Mouse (Mus musculus): ENCODE measurements around the gene Bloc1s2.

Bloc1s2 gene

DNA sequence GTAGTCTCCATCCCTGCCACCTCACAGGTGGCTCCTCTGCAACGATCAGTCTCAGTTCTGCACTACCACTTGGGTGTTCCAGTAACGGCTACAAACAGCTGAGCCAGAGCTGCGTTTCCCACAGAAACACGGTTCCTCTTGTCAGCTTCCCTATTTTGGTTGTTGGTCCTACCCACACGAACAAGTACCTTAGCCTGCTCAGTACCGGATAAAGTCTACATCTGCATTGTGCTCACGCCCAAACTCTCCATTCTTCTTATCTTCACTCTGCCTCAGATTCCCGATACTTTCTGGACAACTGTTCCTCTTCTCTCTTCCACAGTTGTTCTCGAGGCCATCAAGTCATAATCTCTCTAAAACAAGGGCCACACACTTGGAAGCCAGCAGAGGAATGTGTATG lies 1.9 kb downstream of the Bloc1s2 start:
- no peak for TF ChIP-seq GATA4 (IDR thresholded peaks at IDR 0.05; ENCODE audit: insufficient replicate concordance, low read length)

DNA sequence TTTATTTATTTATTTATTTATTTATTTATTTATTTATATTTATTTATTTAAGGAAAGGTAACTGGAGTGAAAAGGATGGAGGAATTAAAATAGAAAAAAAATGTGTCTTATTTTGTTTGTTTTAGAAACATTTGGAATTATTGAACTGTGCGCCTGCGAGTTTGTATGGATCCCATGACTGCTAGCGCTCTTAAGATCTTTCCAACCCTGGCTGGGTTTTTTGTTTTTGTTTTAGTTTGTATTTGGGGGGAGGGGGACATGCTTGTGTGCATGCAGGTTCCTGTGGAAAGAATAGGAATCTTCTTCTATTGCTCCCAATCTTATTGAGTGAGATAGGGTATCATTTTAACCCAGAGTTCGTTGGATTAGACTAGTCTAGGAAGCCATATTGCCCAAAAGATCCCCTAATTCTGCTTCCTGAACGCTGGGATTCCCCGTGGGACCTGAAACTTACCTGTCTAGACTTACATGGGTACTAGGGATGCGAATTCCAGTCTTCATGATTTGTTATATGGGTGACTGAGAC lies 10.2 kb downstream of the Bloc1s2 start:
- no peak for TF ChIP-seq GATA4 (IDR thresholded peaks at IDR 0.05; ENCODE audit: insufficient replicate concordance, low read length)

DNA sequence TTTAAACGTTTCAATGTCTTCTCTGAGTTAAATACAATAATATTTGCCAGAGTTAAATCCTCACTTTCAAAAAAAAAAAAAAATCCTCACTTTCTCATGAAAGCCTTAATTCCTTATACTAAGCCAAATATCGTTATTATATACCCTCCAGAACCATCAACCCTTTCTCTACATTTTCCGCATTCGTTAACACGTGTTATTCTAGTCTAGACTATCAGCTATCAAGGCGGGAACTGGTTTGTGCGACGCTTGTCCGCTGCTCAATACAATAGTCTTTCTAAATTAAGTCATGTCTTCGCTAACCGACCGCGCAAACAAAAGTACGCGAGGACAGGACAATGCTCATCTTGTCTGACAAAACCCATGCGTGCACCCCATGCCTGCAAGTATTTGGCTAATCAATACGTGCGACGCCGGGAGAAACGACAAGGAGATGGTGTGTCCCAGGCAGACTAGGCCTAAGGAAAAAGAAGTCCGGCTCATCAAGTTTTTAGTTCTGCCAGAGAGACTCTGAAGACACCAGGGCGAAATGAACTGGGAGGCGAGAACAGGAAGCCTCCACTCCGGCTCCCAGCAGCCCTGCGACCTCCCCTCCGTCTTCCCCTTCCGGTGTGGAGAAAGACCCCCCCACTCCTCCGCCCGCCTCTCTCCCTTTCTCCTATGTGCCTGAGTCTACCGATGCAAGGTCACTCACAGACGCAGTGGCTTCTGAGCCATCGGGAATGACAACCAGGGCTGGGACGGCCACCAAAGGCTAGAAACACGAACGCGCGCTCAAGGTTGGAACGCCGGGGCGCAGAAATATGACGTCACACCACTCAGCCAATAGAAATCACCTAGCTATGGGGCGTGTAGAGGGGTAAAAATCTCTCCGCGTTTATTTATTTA lies 10.9 kb downstream of the Bloc1s2 start, which contains the start of gene Cwf19l1:
Gene Cwf19l1 (minus strand): TSS at position 805 of the 888 bp plus-strand sequence.
- TF ChIP-seq GATA4 (IDR thresholded peaks at IDR 0.05; ENCODE audit: insufficient replicate concordance, low read length), result no peak

GRCm38 (mm10) chr19:44132917-44133316 lies 13.3 kb downstream of the Bloc1s2 start:
- no peak for TF ChIP-seq GATA4 (IDR thresholded peaks at IDR 0.05; ENCODE audit: insufficient replicate concordance, low read length)

DNA sequence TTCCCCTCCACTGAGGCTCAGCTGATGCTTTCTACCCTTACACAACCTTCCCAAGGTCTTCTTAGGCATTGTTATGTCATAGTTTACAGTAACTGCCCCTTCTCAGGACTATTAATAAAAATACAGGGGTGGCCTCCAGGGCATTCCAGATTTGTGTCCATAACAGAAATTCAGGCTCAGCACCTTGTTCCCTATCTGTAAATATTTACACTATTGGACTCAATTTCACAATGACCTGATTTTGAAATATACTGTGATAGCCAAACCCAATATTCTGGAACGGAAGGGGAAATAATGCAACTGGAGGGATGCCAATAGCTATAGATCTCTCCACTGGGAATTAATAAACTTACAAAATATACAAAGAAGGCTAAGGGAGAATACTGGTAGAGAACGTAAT lies 17.7 kb downstream of the Bloc1s2 start:
- TF ChIP-seq GATA4 (IDR thresholded peaks at IDR 0.05; ENCODE audit: insufficient replicate concordance, low read length), result no peak

DNA sequence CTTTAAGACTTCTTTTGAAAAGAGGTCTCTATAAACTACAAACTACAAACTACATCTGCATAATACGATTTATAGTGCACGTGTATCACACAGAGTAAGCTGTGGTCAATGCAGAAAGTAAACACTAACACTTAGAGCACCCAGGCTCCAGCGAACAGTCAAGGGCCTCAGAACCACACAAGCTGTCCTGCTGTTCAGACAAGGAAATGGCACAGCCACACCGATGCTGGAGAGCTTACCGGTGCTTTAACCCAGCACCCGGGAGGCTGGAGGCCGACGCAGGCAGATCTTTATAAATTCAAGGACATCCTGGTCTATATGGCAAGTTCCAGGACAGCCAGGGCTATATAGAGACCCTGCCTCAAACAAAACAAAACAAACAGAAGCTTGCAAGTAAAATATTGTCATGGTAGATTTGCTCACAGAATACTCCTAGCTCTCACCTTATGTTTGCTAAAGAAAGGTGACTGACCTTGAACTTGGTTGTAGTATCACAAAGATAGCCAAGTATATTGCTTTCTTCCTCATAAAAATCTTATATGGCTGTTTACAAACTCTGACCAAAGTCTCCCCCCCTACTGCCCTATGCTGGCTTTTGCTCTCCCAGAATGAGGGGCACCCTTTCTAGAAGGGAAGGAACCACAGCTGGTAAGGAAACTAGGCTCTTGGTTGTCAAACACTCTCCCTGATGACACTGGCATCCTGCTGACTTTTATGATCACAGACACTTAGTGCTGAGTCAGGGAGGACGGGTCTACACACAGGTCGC lies 18.3 kb downstream of the Bloc1s2 start:
- TF ChIP-seq GATA4 (IDR thresholded peaks at IDR 0.05; ENCODE audit: insufficient replicate concordance, low read length), result no peak

DNA sequence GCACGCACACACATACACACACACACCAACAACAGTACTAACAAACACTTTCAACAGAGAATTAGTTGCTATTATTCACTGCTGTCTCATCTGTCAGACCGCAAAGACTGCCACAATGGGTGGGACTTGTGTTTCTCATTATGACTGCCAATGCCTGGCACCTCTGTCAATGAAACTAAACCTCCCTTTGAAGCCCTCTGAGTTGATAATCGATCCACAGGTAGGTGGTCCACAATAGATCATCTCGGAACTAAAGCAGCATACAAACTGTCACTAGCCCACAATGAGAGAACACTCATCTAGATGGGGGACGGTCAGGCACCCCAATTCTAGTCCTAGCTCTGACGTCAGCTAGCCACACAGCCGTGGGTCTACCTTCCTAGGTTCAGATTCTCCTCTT lies 25.1 kb downstream of the Bloc1s2 start:
- no peak for TF ChIP-seq GATA4 (IDR thresholded peaks at IDR 0.05; ENCODE audit: insufficient replicate concordance, low read length)

GRCm38 (mm10) chr19:44117793-44118192 lies 28.5 kb downstream of the Bloc1s2 start:
- TF ChIP-seq GATA4 (IDR thresholded peaks at IDR 0.05; ENCODE audit: insufficient replicate concordance, low read length), result no peak

- no peak for TF ChIP-seq GATA4 (IDR thresholded peaks at IDR 0.05; ENCODE audit: insufficient replicate concordance, low read length)
These were observed 34.5 kb downstream of the Bloc1s2 start for GRCm38 (mm10) chr19:44111706-44112105.

DNA sequence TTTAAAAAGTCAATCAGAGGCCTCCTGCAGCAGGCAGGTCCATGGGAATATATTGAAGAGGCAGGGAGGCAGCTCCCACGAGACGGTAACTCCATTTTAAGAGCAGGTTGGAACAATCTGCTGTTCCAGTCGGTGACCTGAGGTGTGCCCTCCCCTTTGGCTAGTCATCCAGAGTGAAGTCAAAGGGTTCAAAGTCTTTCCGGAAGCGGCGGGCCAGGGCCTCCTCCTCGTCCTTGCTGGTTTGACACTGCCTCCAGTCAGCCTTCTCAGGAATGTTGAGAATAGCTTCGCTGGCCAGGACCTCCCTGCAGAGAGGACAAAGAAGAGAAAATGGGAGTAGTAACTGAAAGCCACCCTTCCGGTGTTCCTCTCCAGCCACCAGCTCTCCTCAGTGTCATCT lies 35.9 kb downstream of the Bloc1s2 start:
- no peak for TF ChIP-seq GATA4 (IDR thresholded peaks at IDR 0.05; ENCODE audit: insufficient replicate concordance, low read length)

DNA sequence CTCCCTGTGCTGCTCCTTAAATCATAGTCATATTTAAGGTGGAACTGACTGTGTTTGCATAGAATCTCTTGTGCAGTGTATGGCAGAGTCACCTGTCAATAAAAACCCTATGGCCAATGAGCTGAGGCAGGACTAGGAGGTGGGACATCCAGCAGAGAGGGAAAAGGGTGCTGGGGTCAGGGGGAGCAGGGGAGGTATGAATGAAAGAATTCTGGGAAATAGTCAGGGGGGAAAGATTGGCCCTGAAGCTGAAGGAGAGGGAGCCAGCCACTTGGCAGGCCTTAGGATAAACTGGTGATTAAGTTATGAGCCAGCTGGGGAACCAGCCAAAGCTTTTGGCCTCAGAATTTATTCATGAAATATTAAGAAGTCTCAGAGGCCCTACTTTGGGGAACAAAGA lies 37.2 kb downstream of the Bloc1s2 start:
- TF ChIP-seq GATA4 (IDR thresholded peaks at IDR 0.05; ENCODE audit: insufficient replicate concordance, low read length), result no peak

- TF ChIP-seq GATA4 (IDR thresholded peaks at IDR 0.05; ENCODE audit: insufficient replicate concordance, low read length), result no peak
These were observed 38.4 kb downstream of the Bloc1s2 start for GRCm38 (mm10) chr19:44107661-44108521.

DNA sequence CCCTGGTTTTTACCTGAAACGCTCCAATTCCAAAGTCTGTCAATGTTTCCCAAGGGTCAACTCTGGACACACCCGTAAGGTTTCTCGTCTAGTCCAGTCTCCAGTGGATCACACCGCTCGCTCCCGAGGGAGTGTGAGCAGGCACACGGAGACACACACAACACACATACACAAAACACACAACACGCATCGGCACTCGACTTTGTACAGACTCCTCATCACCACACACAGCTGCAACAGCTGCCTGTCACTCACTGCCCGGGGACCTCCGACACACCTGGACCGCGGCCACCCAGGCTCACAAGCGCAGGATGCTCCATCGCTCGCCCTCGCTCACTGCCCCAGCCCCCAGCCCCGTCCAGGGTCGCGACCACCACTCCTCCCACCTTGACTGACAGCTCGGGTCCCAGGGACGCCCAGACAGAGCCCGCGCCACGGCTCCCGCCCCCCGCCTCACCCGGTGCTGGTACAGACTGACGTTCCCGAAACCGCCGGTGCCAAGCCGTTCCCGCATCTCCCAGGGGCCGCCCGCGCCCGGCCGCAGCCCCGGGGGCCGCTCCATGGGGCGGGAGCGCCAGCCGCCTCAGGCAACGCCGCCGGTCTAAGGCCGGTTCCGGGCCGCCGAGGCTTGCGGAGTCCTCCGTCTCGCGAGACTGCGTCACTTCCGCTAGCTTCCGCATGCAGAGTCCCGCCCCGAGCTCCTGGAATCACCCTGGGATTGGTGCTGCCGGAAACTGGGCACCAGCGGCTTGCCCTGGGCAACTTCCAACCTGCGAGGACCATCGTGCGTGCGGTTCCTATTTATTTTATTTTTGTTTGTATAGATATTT lies 39.2 kb downstream of the Bloc1s2 start, which contains the start of gene Chuk:
Gene Chuk (minus strand): TSS at position 650 of the 830 bp plus-strand sequence.
- TF ChIP-seq GATA4 (IDR thresholded peaks at IDR 0.05; ENCODE audit: insufficient replicate concordance, low read length), result no peak; the same call in 1 of the 2 replicates

- no peak for TF ChIP-seq GATA4 (IDR thresholded peaks at IDR 0.05; ENCODE audit: insufficient replicate concordance, low read length)
These were observed 41.9 kb downstream of the Bloc1s2 start for GRCm38 (mm10) chr19:44104393-44104792.
